8 mouse cellular contexts compared by ENCODE assay signal in genomic region chr11:20647902-20648625, GRCm38 (mm10).
DNase-seq lines count a peak whose midpoint lies in the region; ATAC-seq and TF ChIP-seq lines count a peak whose summit lies in the region.

No protein-coding gene starts in this region.

- no peak overlapping the region for H3K9ac ChIP-seq in intestine, embryonic 14.5 days (ENCODE audit: low read length)
- no peak overlapping the region for H3K9ac ChIP-seq in intestine, embryonic 15.5 days
- H3K9ac ChIP-seq in liver, postnatal 0 days (replicated peaks) = no peak overlapping the region

- peaks cover 20% of the 10 kb centered on the region for H3K4me1 ChIP-seq in intestine, embryonic 14.5 days (replicated peaks; ENCODE audit: control insufficient read depth, insufficient read depth, low read length)
- H3K4me1 ChIP-seq in intestine, embryonic 15.5 days (replicated peaks) = peaks cover 24% of the 10 kb centered on the region; the same call in 1 of the 2 replicates
- peaks cover 10% of the 10 kb centered on the region for H3K4me1 ChIP-seq in liver, postnatal 0 days (ENCODE audit: insufficient read depth)

- WGBS in intestine, embryonic 14.5 days = 54% methylated on average over 19 of the region's 19 CpGs
- 55% methylated on average over 19 of the region's 19 CpGs for WGBS in intestine, embryonic 15.5 days
- 67% methylated on average over 19 of the region's 19 CpGs for WGBS in liver, postnatal 0 days (ENCODE audit: insufficient replicate concordance)

- no peak overlapping the region for H3K4me3 ChIP-seq in intestine, embryonic 14.5 days (ENCODE audit: low read depth, low read length)
- no peak overlapping the region for H3K4me3 ChIP-seq in intestine, embryonic 15.5 days (replicated peaks)
- no peak overlapping the region for H3K4me3 ChIP-seq in liver, postnatal 0 days (ENCODE audit: low read depth, low read length)

- no peak overlapping the region for H3K4me2 ChIP-seq in intestine, embryonic 14.5 days (ENCODE audit: low read length)
- H3K4me2 ChIP-seq in intestine, embryonic 15.5 days (replicated peaks) = no peak overlapping the region
- H3K4me2 ChIP-seq in liver, postnatal 0 days (ENCODE audit: low read depth, low read length) = no peak overlapping the region

- H3K36me3 ChIP-seq in intestine, embryonic 14.5 days (ENCODE audit: control insufficient read depth, insufficient read depth, low read length) = peaks cover 17% of the 10 kb centered on the region
- H3K36me3 ChIP-seq in intestine, embryonic 15.5 days = peaks cover 5% of the 10 kb centered on the region; the same call in 1 of the 2 replicates
- peaks cover 26% of the 10 kb centered on the region for H3K36me3 ChIP-seq in liver, postnatal 0 days (replicated peaks; ENCODE audit: insufficient read depth, low read length)

- no peak for ATAC-seq in intestine, embryonic 14.5 days (replicated peaks; ENCODE audit: low FRiP score, low TSS enrichment, low read depth)
- no peak for ATAC-seq in intestine, embryonic 15.5 days
- peak; percentile 38; the same call in 1 of the 2 replicates for ATAC-seq in liver, postnatal 0 days
- ATAC-seq in CD4-positive, CD25-positive, alpha-beta regulatory T cell, adult 4 months = no peak

- H3K27me3 ChIP-seq in intestine, embryonic 14.5 days (replicated peaks; ENCODE audit: control insufficient read depth, insufficient read depth, low read length) = no peaks in the 10 kb centered on the region
- no peaks in the 10 kb centered on the region for H3K27me3 ChIP-seq in intestine, embryonic 15.5 days (replicated peaks)
- H3K27me3 ChIP-seq in liver, postnatal 0 days (ENCODE audit: insufficient read depth, low read length) = no peaks in the 10 kb centered on the region

- no peak for DNase-seq in intestine, embryonic 14.5 days (ENCODE audit: low spot score)
- DNase-seq in adrenal gland, postnatal 25 days = peak; percentile 32
- DNase-seq in kidney, adult 11 months = peak; percentile 41
- no peak for DNase-seq in liver, postnatal 0 days
- no peak for DNase-seq in ovary, postnatal 10 days (ENCODE audit: low spot score)
- DNase-seq in cerebellum, postnatal 14 days = no peak

- 0 out of 2 replicates have a peak overlapping the region, but pooled peaks have one; percentile 10 for H3K27ac ChIP-seq in intestine, embryonic 14.5 days (ENCODE audit: low read depth)
- no peak overlapping the region for H3K27ac ChIP-seq in intestine, embryonic 15.5 days
- no peak overlapping the region; the same call in 1 of the 2 replicates for H3K27ac ChIP-seq in liver, postnatal 0 days (ENCODE audit: low read depth)

- no peak for TF ChIP-seq CTCF in liver, postnatal 0 days (IDR thresholded peaks at IDR 0.05; ENCODE audit: low read depth)

- no peaks in the 10 kb centered on the region for H3K9me3 ChIP-seq in intestine, embryonic 14.5 days (ENCODE audit: control insufficient read depth, low read length)
- no peaks in the 10 kb centered on the region for H3K9me3 ChIP-seq in intestine, embryonic 15.5 days
- H3K9me3 ChIP-seq in liver, postnatal 0 days (ENCODE audit: low read length) = no peaks in the 10 kb centered on the region

- TF ChIP-seq EP300 in liver, postnatal 0 days (IDR thresholded peaks at IDR 0.05; ENCODE audit: low read depth) = no peak

Comparison
In these comparisons a context has a peak if more than half of its experiments do, and no peak if none do; other contexts are left out.
1. DNase-seq: peak in adrenal gland, postnatal 25 days (single experiment) and kidney, adult 11 months (single experiment); none in intestine, embryonic 14.5 days (single experiment), liver, postnatal 0 days (single experiment), ovary, postnatal 10 days (single experiment) and cerebellum, postnatal 14 days (0 of 2).